Mouse (Mus musculus) cerebellum, adult 2 months (tissue): ENCODE data around the gene Csnk1d. TPM values are rescaled to one million over a fixed set of nuclear protein-coding genes. Genes with fewer than 3 reads are reported as not detected.

Experiments used
- DNase-seq, 2 experiments: peaks; one replicate each; pipeline ENCODE4 v3.0.0; 2021
- H3K27ac ChIP-seq: fragments of 200-500 bp; 2 replicates; pipeline ENCODE4 v1.5.1; 2012; ENCODE audit warnings: low read length, control low read depth, inconsistent platforms; ENCODE audit not compliant: insufficient read depth
- H3K27me3 ChIP-seq: fragments of 200-500 bp; 2 replicates; pipeline ENCODE4 v1.6.1; 2012; ENCODE audit warnings: inconsistent platforms, mild to moderate bottlenecking, low read length, moderate library complexity; ENCODE audit not compliant: control insufficient read depth, insufficient read depth
- H3K4me1 ChIP-seq: fragments of 200-500 bp; 2 replicates; pipeline ENCODE4 v1.6.1; 2011; ENCODE audit warnings: low read length; ENCODE audit not compliant: control insufficient read depth, insufficient read depth
- H3K4me3 ChIP-seq: fragments of 200-500 bp; replicated peaks from 2 replicates; pipeline ENCODE3; 2011; ENCODE audit warnings: mild to moderate bottlenecking, low read depth, low read length, control low read depth; ENCODE audit not compliant: insufficient read depth
- CTCF ChIP-seq: fragments of 200-500 bp; IDR thresholded peaks from 2 replicates; pipeline ENCODE4 v1.5.1; 2011; ENCODE audit warnings: low read depth, mild to moderate bottlenecking, control low read depth, low read length, moderate library complexity, borderline replicate concordance; ENCODE audit not compliant: insufficient read depth
- POLR2A ChIP-seq: fragments of 200-500 bp; IDR thresholded peaks from 2 replicates; pipeline ENCODE4 v1.6.1; 2011; ENCODE audit warnings: low read length, control low read depth, borderline replicate concordance; ENCODE audit not compliant: insufficient read depth
- WGBS: fragments of 180-500 bp; shearing (Covaris S2); methylation state at CpG from one replicate; pipeline ENCODE4 v1.1.7; 2018; 5-methylcytosine and 5-hydroxymethylcytosine counted together
- polyA plus RNA-seq: library from polyadenylated mRNA; depleted of rRNA; stranded (reverse); fragments of >200 nt; gene quantifications from 2 replicates; pipeline ENCODE4 v1.2.3, GENCODE M21; 2012

Csnk1d gene
- polyA plus RNA-seq, 1 experiment = 111 TPM

GRCm38 (mm10) chr11:120965587-120965986, 25.5 kb downstream of the Csnk1d start:
- 84% methylated on average over 4 of the region's 4 CpGs for WGBS
- Histone ChIP-seq H3K4me3 (no peak overlapping the region), H3K27me3 (no peaks in the 10 kb centered on the region), H3K4me1 (no peaks in the 10 kb centered on the region), H3K27ac (no peak overlapping the region)
- TF ChIP-seq CTCF (no peak), POLR2A (no peak)
- no peak for DNase-seq

- 31% methylated on average over 10 of the region's 10 CpGs for WGBS
- H3K27ac ChIP-seq = no peak overlapping the region
- no peak for DNase-seq
- H3K27me3 ChIP-seq = no peaks in the 10 kb centered on the region
- no peak for TF ChIP-seq CTCF
- TF ChIP-seq POLR2A = no peak
- no peaks in the 10 kb centered on the region for H3K4me1 ChIP-seq
- no peak overlapping the region for H3K4me3 ChIP-seq
Measured at GRCm38 (mm10) chr11:120964195-120965157, 26.7 kb downstream of the Csnk1d start.

- no peak for DNase-seq
- H3K4me3 ChIP-seq = no peak overlapping the region
- WGBS = 76% methylated on average over 7 of the region's 7 CpGs
- TF ChIP-seq CTCF = no peak
- TF ChIP-seq POLR2A = no peak
- H3K27ac ChIP-seq = no peak overlapping the region
- peaks cover 3% of the 10 kb centered on the region; the same call in 1 of the 2 replicates for H3K4me1 ChIP-seq
- no peaks in the 10 kb centered on the region for H3K27me3 ChIP-seq
Measured at GRCm38 (mm10) chr11:120962909-120963308, 28.2 kb downstream of the Csnk1d start.

- no peak for DNase-seq
- no peak overlapping the region for H3K27ac ChIP-seq
- 93% methylated on average over 13 of the region's 13 CpGs for whole genome bisulfite sequencing
- peaks cover 3% of the 10 kb centered on the region; the same call in 1 of the 2 replicates for H3K4me1 ChIP-seq
- no peak overlapping the region for H3K4me3 ChIP-seq
- TF ChIP-seq CTCF (no peak), POLR2A (no peak)
- H3K27me3 ChIP-seq = no peaks in the 10 kb centered on the region
Measured at GRCm38 (mm10) chr11:120962050-120962771, 28.9 kb downstream of the Csnk1d start.

GRCm38 (mm10) chr11:120961594-120961993, 29.5 kb downstream of the Csnk1d start:
- 81% methylated on average over 7 of the region's 7 CpGs for WGBS
- Histone ChIP-seq H3K27me3 (no peaks in the 10 kb centered on the region), H3K4me1 (peaks cover 3% of the 10 kb centered on the region; the same call in 1 of the 2 replicates), H3K27ac (no peak overlapping the region), H3K4me3 (no peak overlapping the region)
- DNase-seq = no peak
- no peak for TF ChIP-seq POLR2A
- TF ChIP-seq CTCF = no peak

GRCm38 (mm10) chr11:120960248-120960647, 30.9 kb downstream of the Csnk1d start:
- no peaks in the 10 kb centered on the region for H3K27me3 ChIP-seq
- no peak overlapping the region for H3K27ac ChIP-seq
- H3K4me3 ChIP-seq = no peak overlapping the region
- no peak for DNase-seq
- TF ChIP-seq POLR2A (no peak), CTCF (no peak)
- peaks cover 3% of the 10 kb centered on the region; the same call in 1 of the 2 replicates for H3K4me1 ChIP-seq
- WGBS = 52% methylated on average over 1 of the region's 1 CpGs

GRCm38 (mm10) chr11:120959564-120959963, 31.6 kb downstream of the Csnk1d start:
- Histone ChIP-seq H3K4me3 (no peak overlapping the region), H3K27ac (no peak overlapping the region), H3K27me3 (no peaks in the 10 kb centered on the region), H3K4me1 (peaks cover 3% of the 10 kb centered on the region; the same call in 1 of the 2 replicates)
- DNase-seq = no peak
- 81% methylated on average over 3 of the region's 3 CpGs for WGBS
- TF ChIP-seq POLR2A (no peak), CTCF (no peak)

- Histone ChIP-seq H3K27ac (no peak overlapping the region), H3K4me3 (no peak overlapping the region), H3K27me3 (no peaks in the 10 kb centered on the region), H3K4me1 (peaks cover 3% of the 10 kb centered on the region; the same call in 1 of the 2 replicates)
- no peak for TF ChIP-seq CTCF
- no peak for TF ChIP-seq POLR2A
- 77% methylated on average over 18 of the region's 18 CpGs for whole genome bisulfite sequencing
- DNase-seq = no peak
Measured at GRCm38 (mm10) chr11:120959066-120959465, 32.1 kb downstream of the Csnk1d start.
